Mouse (Mus musculus) layer of hippocampus, adult 8-10 months (tissue): Measurements from ENCODE around the gene Palm2. TPM values are rescaled to one million over a fixed set of nuclear protein-coding genes. Genes with fewer than 3 reads are reported as not detected.
"Not testable (repeated sequence)": the region's sequence is repeated elsewhere in the genome, so short reads cannot be mapped to it uniquely, and the experiment has no call there.

Experiments used
- DNase-seq, 2 experiments: peaks; one replicate each; pipeline ENCODE4 v3.0.0; 2022; ENCODE audit warnings: low spot score in 2 of 2
- total RNA-seq, 4 experiments: library from RNA; stranded (reverse); gene quantifications; 2 replicates each; pipeline ENCODE4 v1.2.4; 2022

Palm2 gene
- 10 to 100 TPM; 34.5 to 52.4 (median 45.2) TPM for total RNA-seq

- DNase-seq: peak; percentile 67 to 75
These were observed at the start of gene Palm2 for GRCm38 (mm10) chr4:57433941-57434704. Gene Palm2, plus strand, starts transcription at chr4:57434247.

DNA sequence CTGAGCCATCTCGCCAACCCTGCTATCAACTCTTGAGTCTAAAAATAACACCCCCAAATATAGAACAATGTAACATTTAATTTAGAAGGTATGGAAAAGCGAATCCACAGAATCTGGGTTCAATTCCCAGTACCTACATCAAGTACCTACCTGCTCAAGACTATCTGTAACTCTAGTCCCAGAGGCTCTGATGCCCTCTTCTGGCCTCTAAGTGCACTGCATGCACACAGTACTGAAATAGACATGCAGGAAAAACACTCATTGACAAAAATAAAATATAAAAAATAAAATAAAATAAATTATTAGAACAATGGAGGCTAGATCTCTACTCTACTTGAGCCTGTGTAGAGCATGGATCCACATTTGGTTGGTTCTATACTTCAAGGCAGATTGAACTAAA lies 49.7 kb upstream of the Palm2 start:
- DNase-seq: no peak

GRCm38 (mm10) chr4:57391103-57391502 lies 42.9 kb upstream of the Palm2 start:
- DNase-seq: no peak

DNA sequence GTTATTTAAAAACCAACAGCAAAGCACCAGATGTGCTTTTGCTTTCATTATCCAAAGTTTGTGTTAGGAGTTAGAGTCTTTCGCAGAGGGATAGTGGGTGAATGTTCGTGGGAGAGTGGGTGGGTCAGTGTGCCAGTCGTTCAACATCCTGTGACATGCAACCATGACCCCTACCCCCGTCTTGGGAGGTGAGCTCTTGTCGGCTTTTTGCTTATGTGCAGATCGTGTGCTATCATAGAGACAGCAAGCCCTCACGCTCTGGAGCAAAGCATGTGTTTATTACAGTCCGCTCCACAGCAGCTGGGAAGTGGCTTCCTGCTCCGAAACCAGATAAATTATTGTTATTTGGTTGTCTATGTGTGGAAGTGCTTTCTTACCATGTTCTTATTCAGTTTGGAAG lies 37.6 kb upstream of the Palm2 start:
- no peak for DNase-seq

GRCm38 (mm10) chr4:57412385-57412784 lies 21.7 kb upstream of the Palm2 start:
- DNase-seq: not testable (repeated sequence)

- DNase-seq: no peak
These were observed 21.0 kb upstream of the Palm2 start for GRCm38 (mm10) chr4:57413016-57413415.

- DNase-seq: not testable (repeated sequence)
These were observed 20.4 kb upstream of the Palm2 start for GRCm38 (mm10) chr4:57413670-57414069.

GRCm38 (mm10) chr4:57424011-57424410 lies 10.0 kb upstream of the Palm2 start:
- DNase-seq: no peak

- DNase-seq: peak; percentile 57 to 77
These were observed 5.7 kb upstream of the Palm2 start for GRCm38 (mm10) chr4:57428317-57428716.

- peak in 1 of 2 experiments; percentile 34 for DNase-seq
These were observed 786 bp downstream of the Palm2 start for GRCm38 (mm10) chr4:57434705-57435360.

GRCm38 (mm10) chr4:57436286-57436685 lies 2.2 kb downstream of the Palm2 start:
- peak; percentile 35 to 43 for DNase-seq

- DNase-seq: no peak
These were observed 12.0 kb downstream of the Palm2 start for GRCm38 (mm10) chr4:57446082-57446481.

DNA sequence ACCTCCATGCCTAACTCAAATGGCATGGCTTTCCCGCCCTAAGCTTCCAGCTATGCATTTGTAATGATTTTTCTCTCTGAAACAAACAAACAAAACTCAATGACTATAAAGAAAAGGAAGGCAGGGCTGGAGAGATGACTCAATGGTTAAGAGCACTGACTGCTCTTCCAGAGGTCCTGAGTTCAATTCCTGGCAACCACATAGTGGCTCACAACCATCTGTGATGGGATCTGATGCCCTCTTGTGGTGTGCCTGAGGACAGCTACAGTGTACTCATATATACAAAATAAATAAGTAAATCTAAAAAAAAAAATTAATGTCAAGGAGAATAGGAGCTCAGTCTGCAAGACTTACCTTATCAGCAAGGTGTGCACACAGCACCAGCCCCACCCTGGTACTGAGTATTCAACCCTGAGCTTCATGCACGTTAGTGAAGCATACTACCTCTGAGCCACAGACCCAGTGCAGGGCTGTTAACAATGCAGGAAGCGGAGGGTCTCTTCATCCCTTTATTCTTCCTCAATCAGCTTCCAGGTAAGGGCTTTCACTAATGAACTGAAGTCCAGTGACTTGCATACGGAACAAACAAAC lies 12.9 kb downstream of the Palm2 start:
- no peak for DNase-seq

DNA sequence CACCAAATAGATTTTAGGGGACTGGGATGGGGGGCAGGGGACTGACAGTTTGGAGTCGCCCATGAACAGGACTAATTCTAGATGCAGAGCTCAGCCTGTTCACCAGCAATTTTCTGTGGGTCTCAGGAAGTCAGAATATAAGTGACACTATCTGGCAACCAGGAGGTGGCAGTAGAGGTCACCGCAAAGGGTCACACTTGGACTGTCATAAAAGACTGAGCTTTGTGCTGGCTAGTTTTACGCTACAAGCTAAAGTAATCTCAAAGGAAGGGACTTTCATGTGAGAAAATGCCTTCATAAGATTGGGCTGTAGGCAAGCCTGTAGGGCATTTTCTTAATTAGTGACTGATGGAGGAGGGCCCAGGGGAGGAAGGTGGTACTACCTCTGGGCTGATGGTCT lies 17.8 kb downstream of the Palm2 start:
- DNase-seq: peak in 1 of 2 experiments; percentile 37

GRCm38 (mm10) chr4:57452661-57453060 lies 18.6 kb downstream of the Palm2 start:
- no peak for DNase-seq

DNA sequence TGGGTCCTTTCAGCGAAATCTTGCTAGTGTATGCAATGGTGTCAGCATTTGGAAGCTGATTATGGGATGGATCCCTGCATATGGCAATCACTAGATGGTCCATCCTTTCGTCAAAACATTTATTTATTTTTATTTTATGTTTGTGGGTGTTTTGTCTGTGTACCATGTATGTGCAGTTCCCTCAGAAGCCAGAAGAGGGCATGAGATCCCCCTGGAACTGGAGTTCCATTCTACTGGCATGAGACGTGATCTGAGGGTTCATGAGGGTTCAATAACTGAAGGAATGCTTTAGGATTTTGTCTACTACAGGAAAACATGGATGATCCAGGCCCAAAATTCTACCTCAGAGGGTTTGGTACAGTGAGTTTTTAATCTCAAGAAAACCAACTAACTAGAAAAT lies 28.3 kb downstream of the Palm2 start:
- no peak for DNase-seq

GRCm38 (mm10) chr4:57482435-57482834 lies 48.4 kb downstream of the Palm2 start:
- DNase-seq: no peak

- no peak for DNase-seq
These were observed 52.3 kb downstream of the Palm2 start for GRCm38 (mm10) chr4:57486392-57486791.

DNA sequence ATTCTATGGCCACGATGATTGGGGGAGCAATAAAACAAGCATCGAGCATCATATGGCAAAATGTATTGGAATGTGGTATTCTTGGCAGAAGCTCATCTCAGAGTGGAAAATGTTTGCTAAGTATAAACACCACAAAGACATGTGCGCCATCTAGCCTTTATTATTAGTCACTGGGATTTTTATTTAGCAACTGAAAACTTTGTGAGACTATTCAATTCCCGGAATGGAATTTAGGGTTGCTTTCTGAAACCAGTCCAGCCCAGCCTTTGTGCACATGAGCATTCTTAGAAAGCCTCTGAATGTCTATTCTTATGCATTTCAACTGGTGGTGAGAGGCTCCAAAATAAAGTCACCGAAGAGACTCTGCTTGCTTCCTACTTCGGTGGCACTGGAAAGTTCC lies 55.8 kb downstream of the Palm2 start:
- DNase-seq: no peak

GRCm38 (mm10) chr4:57504792-57505191 lies 70.7 kb downstream of the Palm2 start:
- DNase-seq: no peak

DNA sequence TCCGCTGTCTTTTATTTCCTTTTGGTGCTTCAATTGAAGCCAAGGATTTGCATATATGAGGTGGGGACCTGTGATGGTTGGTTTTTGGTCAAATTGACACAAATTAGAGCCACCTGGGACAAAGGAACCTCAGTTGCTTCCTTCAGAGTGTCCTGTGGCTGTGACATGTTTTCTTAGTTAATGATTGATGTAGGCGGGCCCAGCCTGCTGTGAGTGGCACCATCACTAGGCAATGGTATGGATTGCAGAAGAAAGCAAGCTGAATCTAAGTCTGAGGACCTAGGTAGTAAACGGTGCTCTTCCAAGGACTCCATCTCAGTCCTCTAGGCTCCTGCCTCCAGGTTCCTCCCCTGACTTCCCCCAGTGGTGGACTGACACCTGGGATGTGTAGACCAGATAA lies 76.5 kb downstream of the Palm2 start:
- no peak for DNase-seq

GRCm38 (mm10) chr4:57511734-57512133 lies 77.7 kb downstream of the Palm2 start:
- no peak for DNase-seq
